ENCODE assay signal across 15 mouse cellular contexts in the genomic region with DNA sequence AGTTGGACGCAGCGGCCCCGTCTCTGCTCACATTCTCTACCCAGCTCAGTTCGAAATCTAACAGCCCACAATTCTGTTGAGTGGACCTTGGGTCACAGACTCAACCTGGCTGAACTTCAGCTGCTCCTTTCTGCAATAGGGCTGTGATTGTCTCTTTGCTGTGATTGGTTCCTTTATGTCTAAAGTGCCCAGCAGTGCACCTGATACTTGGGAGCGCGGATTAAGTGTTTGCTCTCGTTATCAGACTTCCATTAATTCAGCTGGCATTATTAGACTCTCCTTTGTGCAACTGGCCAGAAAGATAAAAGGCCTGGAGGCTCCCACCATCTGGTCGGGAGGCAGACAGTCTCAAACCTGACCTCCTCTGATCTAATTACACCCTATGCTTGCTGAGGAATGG. TPM values are rescaled to one million over a fixed set of nuclear protein-coding genes. Genes with fewer than 3 reads are reported as not detected.
A peak's percentile ranks its signal among the peaks of the same experiment; 100 is the strongest.
DNase-seq lines count a peak whose midpoint lies in the region; ATAC-seq and TF ChIP-seq lines count a peak whose summit lies in the region.
"Had no signal": no experiment of that assay in that cellular context is flagged by ENCODE, and none has a peak within 500 bp of the region (broad histone marks: within the 10 kb centered on the region; RNA-seq: fewer than 3 reads in every experiment).

No protein-coding gene starts in this region.

- H3K9ac ChIP-seq in forebrain, embryonic 12.5 days, result no peak overlapping the region
- H3K9ac ChIP-seq in liver, embryonic 13.5 days, result no peak overlapping the region
- H3K9ac ChIP-seq: embryonic facial prominence, embryonic 12.5 days had no signal

- H3K36me3 ChIP-seq in forebrain, embryonic 12.5 days (replicated peaks), result 0 out of 2 replicates have a peak, but pooled peaks cover 4% of the 10 kb centered on the region
- peaks cover 11% of the 10 kb centered on the region for H3K36me3 ChIP-seq in forebrain, embryonic 10.5 days (replicated peaks)
- peaks cover 17% of the 10 kb centered on the region for H3K36me3 ChIP-seq in G1E (replicated peaks)
- H3K36me3 ChIP-seq in liver, embryonic 13.5 days, result peaks cover 12% of the 10 kb centered on the region; the same call in 1 of the 2 replicates
- peaks cover 12% of the 10 kb centered on the region for H3K36me3 ChIP-seq in limb, embryonic 10.5 days

- H3K27ac ChIP-seq in forebrain, embryonic 12.5 days, result 0 out of 2 replicates have a peak overlapping the region, but pooled peaks have one; percentile 13
- H3K27ac ChIP-seq in forebrain, embryonic 10.5 days, result no peak overlapping the region
- no peak overlapping the region for H3K27ac ChIP-seq in liver, embryonic 13.5 days
- H3K27ac ChIP-seq in limb, embryonic 10.5 days, result no peak overlapping the region
- H3K27ac ChIP-seq: embryonic facial prominence, embryonic 12.5 days; kidney, postnatal 0 days; macrophage had no signal

- H3K9me3 ChIP-seq in forebrain, embryonic 12.5 days, result no peaks in the 10 kb centered on the region
- no peaks in the 10 kb centered on the region for H3K9me3 ChIP-seq in forebrain, embryonic 10.5 days
- no peaks in the 10 kb centered on the region for H3K9me3 ChIP-seq in G1E (replicated peaks)
- no peaks in the 10 kb centered on the region for H3K9me3 ChIP-seq in liver, embryonic 13.5 days (replicated peaks)
- no peaks in the 10 kb centered on the region for H3K9me3 ChIP-seq in limb, embryonic 10.5 days (replicated peaks)
- H3K9me3 ChIP-seq: embryonic facial prominence, embryonic 12.5 days had no signal

- DNase-seq in forebrain, embryonic 10.5 days (ENCODE audit: extremely low spot score, low spot score), result no peak
- DNase-seq in G1E (ENCODE audit: low spot score), result peak; percentile 68
- no peak for DNase-seq in liver, embryonic 13.5 days
- DNase-seq in embryo, embryonic 11 days, result no peak
- DNase-seq in limb, embryonic 10.5 days (ENCODE audit: low spot score), result no peak
- DNase-seq in ovary, postnatal 10 days (ENCODE audit: low spot score), result no peak
- DNase-seq: midbrain, embryonic 14.5 days had no signal

- TF ChIP-seq CTCF in G1E (IDR thresholded peaks at IDR 0.05; ENCODE audit: low read depth, low read length), result no peak

- ATAC-seq in forebrain, embryonic 12.5 days (ENCODE audit: low FRiP score), result no peak
- ATAC-seq in G1E (ENCODE audit: extremely low read depth, insufficient number of reproducible peaks, low FRiP score, poor library complexity, severe bottlenecking), result peak; percentile 72
- 0 out of 2 replicates have a peak, but pooled peaks have one; percentile 8 for ATAC-seq in liver, embryonic 13.5 days (ENCODE audit: low read depth)
- peak; percentile 49 for ATAC-seq in megakaryocyte-erythroid progenitor cell, adult 5-6 weeks (replicated peaks; ENCODE audit: low FRiP score, low TSS enrichment, poor library complexity, severe bottlenecking)
- ATAC-seq: activated CD4-positive, CD25-positive, alpha-beta regulatory T cell, adult 4 months had no signal

- no peak overlapping the region for H3K4me3 ChIP-seq in forebrain, embryonic 12.5 days (replicated peaks)
- H3K4me3 ChIP-seq in forebrain, embryonic 10.5 days, result no peak overlapping the region
- H3K4me3 ChIP-seq in G1E (ENCODE audit: low read depth, low read length), result no peak overlapping the region; the same call in 1 of the 2 replicates
- no peak overlapping the region for H3K4me3 ChIP-seq in liver, embryonic 13.5 days (replicated peaks)
- H3K4me3 ChIP-seq in limb, embryonic 10.5 days, result no peak overlapping the region
- H3K4me3 ChIP-seq: embryonic facial prominence, embryonic 12.5 days had no signal

- H3K27me3 ChIP-seq in forebrain, embryonic 12.5 days, result no peaks in the 10 kb centered on the region
- H3K27me3 ChIP-seq in forebrain, embryonic 10.5 days (ENCODE audit: poor library complexity, severe bottlenecking), result no peaks in the 10 kb centered on the region
- peaks cover 24% of the 10 kb centered on the region for H3K27me3 ChIP-seq in G1E (ENCODE audit: insufficient read depth, low read length)
- H3K27me3 ChIP-seq in liver, embryonic 13.5 days, result peaks cover 14% of the 10 kb centered on the region; the same call in 1 of the 2 replicates
- H3K27me3 ChIP-seq in limb, embryonic 10.5 days (ENCODE audit: low read depth, poor library complexity, severe bottlenecking), result no peaks in the 10 kb centered on the region
- H3K27me3 ChIP-seq: CH12.LX; embryonic facial prominence, embryonic 12.5 days had no signal

- 43% methylated on average over 8 of the region's 8 CpGs for WGBS in forebrain, embryonic 12.5 days
- 59% methylated on average over 8 of the region's 8 CpGs for WGBS in forebrain, embryonic 10.5 days
- 43% methylated on average over 8 of the region's 8 CpGs for whole genome bisulfite sequencing in liver, embryonic 13.5 days (ENCODE audit: insufficient replicate concordance)
- WGBS in limb, embryonic 10.5 days, result 71% methylated on average over 8 of the region's 8 CpGs

- H3K4me2 ChIP-seq in forebrain, embryonic 12.5 days, result no peak overlapping the region
- H3K4me2 ChIP-seq in liver, embryonic 13.5 days, result no peak overlapping the region
- H3K4me2 ChIP-seq: embryonic facial prominence, embryonic 12.5 days had no signal

- peaks cover 24% of the 10 kb centered on the region for H3K4me1 ChIP-seq in forebrain, embryonic 12.5 days
- peaks cover 47% of the 10 kb centered on the region for H3K4me1 ChIP-seq in forebrain, embryonic 10.5 days
- peaks cover 64% of the 10 kb centered on the region for H3K4me1 ChIP-seq in G1E (ENCODE audit: insufficient read depth, low read depth, low read length)
- H3K4me1 ChIP-seq in liver, embryonic 13.5 days (replicated peaks), result peaks cover 42% of the 10 kb centered on the region
- peaks cover 37% of the 10 kb centered on the region for H3K4me1 ChIP-seq in limb, embryonic 10.5 days

RNA-seq across cellular contexts. Expression of a gene that starts 2.3 kb away (rescaled TPM):
- 98.3 and 107 TPM in 2 replicates for polyA plus RNA-seq in forebrain, embryonic 12.5 days (2016; fragmentation: Nextera tagmentation; extraction: Ambion mirVana)
- 223 and 224 TPM in 2 replicates for polyA plus RNA-seq in forebrain, embryonic 10.5 days (2016; fragmentation: Nextera tagmentation; extraction: Ambion mirVana)
- total RNA-seq in G1E (2014; fragmentation: Nextera tagmentation) (15.4 and 22.0 TPM in 2 replicates), G1E (2017) (54.5 and 69.9 TPM in 2 replicates)
- 148 and 177 TPM in 2 replicates for polyA plus RNA-seq in G1E (2012)
- polyA plus RNA-seq in liver, embryonic 13.5 days (2015; fragmentation: Nextera tagmentation; extraction: Ambion mirVana), result 164 and 165 TPM in 2 replicates
- total RNA-seq in megakaryocyte-erythroid progenitor cell, adult 5-6 weeks (2014; fragmentation: Nextera tagmentation), result 31.7 and 35.1 TPM in 2 replicates
- total RNA-seq in megakaryocyte-erythroid progenitor cell, adult 5-6 weeks (2017), result 29.7 and 39.5 TPM in 2 replicates
- 243 and 283 TPM in 2 replicates for polyA plus RNA-seq in limb, embryonic 10.5 days (2016; fragmentation: Nextera tagmentation; extraction: Ambion mirVana)

RNA-seq across cellular contexts. Expression of a gene that starts 12.9 kb away (rescaled TPM):
- polyA plus RNA-seq in forebrain, embryonic 12.5 days (2016; fragmentation: Nextera tagmentation; extraction: Ambion mirVana), result 2,341 and 2,432 TPM in 2 replicates
- polyA plus RNA-seq in forebrain, embryonic 10.5 days (2016; fragmentation: Nextera tagmentation; extraction: Ambion mirVana), result 1,610 and 1,612 TPM in 2 replicates
- total RNA-seq in G1E (2014; fragmentation: Nextera tagmentation) (692 and 699 TPM in 2 replicates), G1E (2017) (721 and 745 TPM in 2 replicates)
- 230 and 336 TPM in 2 replicates for polyA plus RNA-seq in G1E (2012)
- 785 and 880 TPM in 2 replicates for polyA plus RNA-seq in liver, embryonic 13.5 days (2015; fragmentation: Nextera tagmentation; extraction: Ambion mirVana)
- total RNA-seq in megakaryocyte-erythroid progenitor cell, adult 5-6 weeks (2014; fragmentation: Nextera tagmentation), result 594 and 607 TPM in 2 replicates
- 709 and 905 TPM in 2 replicates for total RNA-seq in megakaryocyte-erythroid progenitor cell, adult 5-6 weeks (2017)
- polyA plus RNA-seq in limb, embryonic 10.5 days (2016; fragmentation: Nextera tagmentation; extraction: Ambion mirVana), result 1,754 and 1,985 TPM in 2 replicates

RNA-seq across cellular contexts. Expression of a gene that starts 15.3 kb away (rescaled TPM):
- polyA plus RNA-seq in forebrain, embryonic 12.5 days (2016; fragmentation: Nextera tagmentation; extraction: Ambion mirVana), result 47.9 and 50.4 TPM in 2 replicates
- 48.4 and 48.9 TPM in 2 replicates for polyA plus RNA-seq in forebrain, embryonic 10.5 days (2016; fragmentation: Nextera tagmentation; extraction: Ambion mirVana)
- 50.1 and 58.1 TPM in 2 replicates for total RNA-seq in G1E (2014; fragmentation: Nextera tagmentation)
- 17.2 and 19.8 TPM in 2 replicates for total RNA-seq in G1E (2017)
- polyA plus RNA-seq in G1E (2012), result 65.2 and 80.7 TPM in 2 replicates
- polyA plus RNA-seq in liver, embryonic 13.5 days (2015; fragmentation: Nextera tagmentation; extraction: Ambion mirVana), result 9.8 and 10.7 TPM in 2 replicates
- total RNA-seq in megakaryocyte-erythroid progenitor cell, adult 5-6 weeks (2014; fragmentation: Nextera tagmentation), result 27.0 and 53.0 TPM in 2 replicates
- 11.0 and 12.0 TPM in 2 replicates for total RNA-seq in megakaryocyte-erythroid progenitor cell, adult 5-6 weeks (2017)
- 46.1 and 53.2 TPM in 2 replicates for polyA plus RNA-seq in limb, embryonic 10.5 days (2016; fragmentation: Nextera tagmentation; extraction: Ambion mirVana)

RNA-seq across cellular contexts. Expression of a gene that starts 40.3 kb away (rescaled TPM):
- polyA plus RNA-seq in forebrain, embryonic 12.5 days (2016; fragmentation: Nextera tagmentation; extraction: Ambion mirVana), result 0.94 and 1.0 TPM in 2 replicates
- 0.47 and 0.63 TPM in 2 replicates for polyA plus RNA-seq in forebrain, embryonic 10.5 days (2016; fragmentation: Nextera tagmentation; extraction: Ambion mirVana)
- total RNA-seq in G1E (2014; fragmentation: Nextera tagmentation) (not detected in 2 replicates), G1E (2017) (0.05 and 0.06 TPM in 2 replicates)
- 0.13 and 0.17 TPM in 2 replicates for polyA plus RNA-seq in G1E (2012)
- 0.23 and 0.25 TPM in 2 replicates for polyA plus RNA-seq in liver, embryonic 13.5 days (2015; fragmentation: Nextera tagmentation; extraction: Ambion mirVana)
- total RNA-seq in megakaryocyte-erythroid progenitor cell, adult 5-6 weeks (2014; fragmentation: Nextera tagmentation), result 0.07 and 0.37 TPM in 2 replicates
- total RNA-seq in megakaryocyte-erythroid progenitor cell, adult 5-6 weeks (2017), result 0.65 TPM in 1 of 2 replicates, not detected in the other
- polyA plus RNA-seq in limb, embryonic 10.5 days (2016; fragmentation: Nextera tagmentation; extraction: Ambion mirVana), result 0.90 and 1.6 TPM in 2 replicates
- total RNA-seq: granulocyte monocyte progenitor cell, adult 5-6 weeks had no signal
- polyA plus RNA-seq: activated CD4-positive, CD25-positive, alpha-beta regulatory T cell, adult 4 months; macrophage had no signal
